Mouse (Mus musculus): ENCODE results near the gene Crtam. TPM values are rescaled to one million over a fixed set of nuclear protein-coding genes. Genes with fewer than 3 reads are reported as not detected.

Gene Crtam
- total and polyA plus RNA-seq, 3 experiments, result 0.04 TPM; not detected in 2

- no peak overlapping the region for H3K27ac ChIP-seq (ENCODE audit: control insufficient read depth, low read depth, low read length)
These were observed 33.8 kb upstream of the Crtam start for GRCm38 (mm10) chr9:41038150-41038664.

GRCm38 (mm10) chr9:41031590-41032489 is 27.4 kb upstream of the Crtam start:
- Histone ChIP-seq H3K4me1 (ENCODE audit: control insufficient read depth in 1 of 2, insufficient read depth in 2 of 2, low read length in 2 of 2) (no peaks in the 10 kb centered on the region), H3K9ac (ENCODE audit: control insufficient read depth, low read depth, low read length, poor library complexity, severe bottlenecking) (no peak overlapping the region), H3K4me3 (ENCODE audit: control insufficient read depth in 1 of 2, insufficient read depth in 1 of 2, low read depth in 2 of 2, low read length in 2 of 2) (no peak overlapping the region), H3K9me3 (replicated peaks; ENCODE audit: insufficient read depth, low read length) (no peaks in the 10 kb centered on the region), H3K79me2 (ENCODE audit: control insufficient read depth, insufficient read depth, low read length, poor library complexity) (no peaks in the 10 kb centered on the region), H3K27ac (ENCODE audit: control insufficient read depth, low read depth, low read length) (no peak overlapping the region), H3K36me3 (ENCODE audit: control insufficient read depth in 1 of 2, insufficient read depth in 2 of 2, low read length in 2 of 2) (no peaks in the 10 kb centered on the region; a peak in 1 of 4 replicates), H3K27me3 (ENCODE audit: control insufficient read depth in 1 of 2, insufficient read depth in 2 of 2, low read length in 2 of 2) (no peaks in the 10 kb centered on the region)
- DNase-seq (ENCODE audit: low read depth, low spot score), result no peak
- TF ChIP-seq POLR2A (IDR thresholded peaks at IDR 0.05; ENCODE audit: control insufficient read depth in 1 of 2, insufficient read depth in 1 of 2, low read depth in 1 of 2, low read length in 2 of 2, poor library complexity in 1 of 2) (no peak), EP300 (IDR thresholded peaks at IDR 0.05; ENCODE audit: low read depth in 1 of 2, low read length in 2 of 2) (no peak), MEF2A (IDR thresholded peaks at IDR 0.05; ENCODE audit: extremely low read depth, insufficient replicate concordance, low read depth, low read length, poor library complexity, severe bottlenecking) (no peak), ZKSCAN1 (IDR thresholded peaks at IDR 0.05; ENCODE audit: low read depth, low read length) (no peak), CHD2 (IDR thresholded peaks at IDR 0.05; ENCODE audit: low read length) (no peak), RAD21 (IDR thresholded peaks at IDR 0.05; ENCODE audit: low read depth, low read length) (no peak), ZNF384 (IDR thresholded peaks at IDR 0.05; ENCODE audit: low read depth, low read length) (no peak), SIN3A (IDR thresholded peaks at IDR 0.05; ENCODE audit: low read length) (no peak), POLR2AphosphoS2 (IDR thresholded peaks at IDR 0.05; ENCODE audit: low read length) (no peak), CTCF (IDR thresholded peaks at IDR 0.05 in 2 of 3, conservative IDR thresholded peaks at IDR 0.05 in 1 of 3; ENCODE audit: control insufficient read depth in 1 of 3, insufficient read depth in 1 of 3, low read depth in 2 of 3, low read length in 3 of 3, poor library complexity in 1 of 3, severe bottlenecking in 1 of 3) (no peak), MYC (IDR thresholded peaks at IDR 0.05; ENCODE audit: low read depth, low read length) (no peak), TCF12 (IDR thresholded peaks at IDR 0.05; ENCODE audit: low read depth, low read length) (no peak), ELF1 (IDR thresholded peaks at IDR 0.05; ENCODE audit: low read depth, low read length) (no peak), E2F4 (IDR thresholded peaks at IDR 0.05; ENCODE audit: borderline replicate concordance, low read depth, low read length) (no peak), TBP (IDR thresholded peaks at IDR 0.05; ENCODE audit: low read depth, low read length) (no peak), NELFE (IDR thresholded peaks at IDR 0.05; ENCODE audit: low read depth, low read length) (no peak), BHLHE40 (IDR thresholded peaks at IDR 0.05; ENCODE audit: borderline replicate concordance, low read depth, low read length) (no peak), ZC3H11A (IDR thresholded peaks at IDR 0.05; ENCODE audit: low read depth, low read length) (no peak)

More at GRCm38 (mm10) chr9:41038150-41038664, 33.8 kb upstream of the Crtam start:
- Histone ChIP-seq H3K4me1 (ENCODE audit: control insufficient read depth in 1 of 2, insufficient read depth in 2 of 2, low read length in 2 of 2) (no peaks in the 10 kb centered on the region), H3K36me3 (ENCODE audit: control insufficient read depth in 1 of 2, insufficient read depth in 2 of 2, low read length in 2 of 2) (peaks cover 0 to 2% of the 10 kb centered on the region in 2 experiments; a peak in 1 of 4 replicates), H3K9ac (ENCODE audit: control insufficient read depth, low read depth, low read length, poor library complexity, severe bottlenecking) (no peak overlapping the region), H3K4me3 (ENCODE audit: control insufficient read depth in 1 of 2, insufficient read depth in 1 of 2, low read depth in 2 of 2, low read length in 2 of 2) (no peak overlapping the region), H3K27me3 (ENCODE audit: control insufficient read depth in 1 of 2, insufficient read depth in 2 of 2, low read length in 2 of 2) (no peaks in the 10 kb centered on the region), H3K79me2 (ENCODE audit: control insufficient read depth, insufficient read depth, low read length, poor library complexity) (no peaks in the 10 kb centered on the region), H3K9me3 (replicated peaks; ENCODE audit: insufficient read depth, low read length) (no peaks in the 10 kb centered on the region)
- TF ChIP-seq ELF1 (IDR thresholded peaks at IDR 0.05; ENCODE audit: low read depth, low read length), result no peak
- no peak for TF ChIP-seq GATA1 (IDR thresholded peaks at IDR 0.05; ENCODE audit: low read depth, low read length)
- no peak for TF ChIP-seq POLR2A (IDR thresholded peaks at IDR 0.05; ENCODE audit: control insufficient read depth in 1 of 2, insufficient read depth in 1 of 2, low read depth in 1 of 2, low read length in 2 of 2, poor library complexity in 1 of 2)
- TF ChIP-seq E2F4 (IDR thresholded peaks at IDR 0.05; ENCODE audit: borderline replicate concordance, low read depth, low read length), result no peak
- TF ChIP-seq ZNF384 (IDR thresholded peaks at IDR 0.05; ENCODE audit: low read depth, low read length), result no peak
- TF ChIP-seq SIN3A (IDR thresholded peaks at IDR 0.05; ENCODE audit: low read length), result no peak
- no peak for TF ChIP-seq SMC3 (IDR thresholded peaks at IDR 0.05; ENCODE audit: low read depth, low read length)
- TF ChIP-seq NELFE (IDR thresholded peaks at IDR 0.05; ENCODE audit: low read depth, low read length), result no peak
- TF ChIP-seq JUND (IDR thresholded peaks at IDR 0.05; ENCODE audit: low read depth, low read length), result no peak
- no peak for TF ChIP-seq ZMIZ1 (IDR thresholded peaks at IDR 0.05; ENCODE audit: low read depth, low read length)
- no peak for TF ChIP-seq ZC3H11A (IDR thresholded peaks at IDR 0.05; ENCODE audit: low read depth, low read length)
- no peak for TF ChIP-seq RCOR1 (IDR thresholded peaks at IDR 0.05; ENCODE audit: low read depth, low read length)
- no peak for TF ChIP-seq CHD2 (IDR thresholded peaks at IDR 0.05; ENCODE audit: low read length)
- no peak for TF ChIP-seq TAL1 (IDR thresholded peaks at IDR 0.05; ENCODE audit: low read length)
- TF ChIP-seq TBP (IDR thresholded peaks at IDR 0.05; ENCODE audit: low read depth, low read length), result no peak
- TF ChIP-seq MEF2A (IDR thresholded peaks at IDR 0.05; ENCODE audit: extremely low read depth, insufficient replicate concordance, low read depth, low read length, poor library complexity, severe bottlenecking), result no peak
- TF ChIP-seq MYB (IDR thresholded peaks at IDR 0.05; ENCODE audit: low read depth, low read length), result no peak
- DNase-seq (ENCODE audit: low read depth, low spot score), result no peak
